Mouse (Mus musculus) ovary, adult 18-20 months (tissue): Measurements from ENCODE around the gene Prss57.

Source experiments
- DNase-seq: peaks from one replicate; pipeline ENCODE4 v3.0.0; 2022; ENCODE audit warnings: low spot score, mixed read lengths

Prss57 gene

DNA sequence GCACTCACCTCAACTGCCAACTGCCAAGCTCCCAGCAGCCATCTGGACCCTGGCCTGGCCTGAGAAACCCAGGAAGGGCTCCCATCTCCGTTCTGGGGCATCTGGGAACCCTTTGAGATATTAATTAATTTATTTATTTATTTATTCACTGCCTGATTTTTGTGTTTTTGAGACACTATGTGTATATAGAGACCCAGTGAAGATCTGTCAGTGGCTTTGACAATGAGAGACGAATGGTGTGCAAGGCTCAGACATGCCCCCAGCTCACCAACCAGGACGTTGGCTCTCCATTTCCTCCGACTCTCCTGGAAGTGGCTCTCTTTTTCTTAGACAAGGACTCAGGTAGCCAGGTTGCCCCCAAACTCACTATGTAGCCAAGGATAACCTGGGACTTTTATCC, at the start of gene Prss57:
Prss57 (minus strand) TSS at position 101 of the 400 bp plus-strand sequence.
- no peak for DNase-seq

DNA sequence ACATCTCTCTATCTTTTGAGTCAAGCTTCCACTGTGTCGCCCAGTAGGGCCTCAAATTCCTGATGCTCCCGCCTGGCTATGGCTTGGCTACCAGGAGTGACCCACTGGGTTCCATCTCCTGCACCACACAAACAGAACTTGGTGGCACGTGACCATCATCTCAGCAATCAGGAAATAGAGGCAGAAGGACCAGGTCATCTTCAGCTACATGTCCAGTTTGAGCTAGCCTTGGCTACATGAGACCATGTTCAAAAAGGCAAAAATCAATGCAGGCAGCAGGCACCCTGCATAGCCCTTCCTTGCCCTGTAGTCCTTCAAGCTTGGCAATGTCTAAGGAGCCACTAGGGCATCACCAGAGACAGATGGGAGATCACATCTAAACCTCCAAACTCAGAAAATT, 49.3 kb upstream of the Prss57 start:
- no peak for DNase-seq

DNA sequence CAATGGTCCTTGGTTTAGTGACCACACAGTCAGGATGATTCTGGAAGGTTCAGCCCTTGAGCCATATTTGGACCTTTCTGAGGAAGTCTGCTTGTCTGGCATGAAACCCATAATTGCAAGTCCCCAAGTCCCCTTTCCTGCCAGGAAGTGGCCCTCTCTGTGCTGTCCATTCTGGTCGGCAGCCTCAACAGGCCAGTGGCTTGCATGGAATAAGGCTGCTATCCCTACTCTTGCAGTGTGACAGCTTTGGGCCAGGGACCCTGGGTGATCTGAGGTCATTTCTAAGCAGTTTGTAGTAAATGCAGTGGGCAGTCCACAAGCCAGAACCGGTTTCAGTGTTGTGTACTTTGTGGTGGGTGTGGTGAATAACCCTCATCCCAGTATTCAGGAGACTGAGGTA, 47.4 kb upstream of the Prss57 start:
- DNase-seq: no peak

DNA sequence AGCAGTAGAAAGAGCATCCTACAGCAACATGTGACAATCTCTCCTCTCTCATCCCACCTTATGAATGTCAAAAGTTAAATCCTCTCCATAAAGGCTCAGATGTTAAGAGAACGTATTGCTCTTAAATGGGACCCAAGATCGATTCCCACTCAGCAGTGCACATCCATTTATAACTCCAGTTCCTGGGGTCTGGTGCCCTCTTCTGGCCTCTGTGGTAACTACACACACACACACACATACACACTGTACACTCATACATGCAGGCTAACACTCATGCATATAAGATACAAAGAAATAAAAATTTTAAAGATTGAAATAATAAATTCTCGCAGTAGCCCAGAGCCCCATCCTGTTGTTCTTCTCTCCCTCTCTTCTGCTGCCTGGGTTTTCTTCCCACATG, 46.2 kb upstream of the Prss57 start:
- no peak for DNase-seq

DNA sequence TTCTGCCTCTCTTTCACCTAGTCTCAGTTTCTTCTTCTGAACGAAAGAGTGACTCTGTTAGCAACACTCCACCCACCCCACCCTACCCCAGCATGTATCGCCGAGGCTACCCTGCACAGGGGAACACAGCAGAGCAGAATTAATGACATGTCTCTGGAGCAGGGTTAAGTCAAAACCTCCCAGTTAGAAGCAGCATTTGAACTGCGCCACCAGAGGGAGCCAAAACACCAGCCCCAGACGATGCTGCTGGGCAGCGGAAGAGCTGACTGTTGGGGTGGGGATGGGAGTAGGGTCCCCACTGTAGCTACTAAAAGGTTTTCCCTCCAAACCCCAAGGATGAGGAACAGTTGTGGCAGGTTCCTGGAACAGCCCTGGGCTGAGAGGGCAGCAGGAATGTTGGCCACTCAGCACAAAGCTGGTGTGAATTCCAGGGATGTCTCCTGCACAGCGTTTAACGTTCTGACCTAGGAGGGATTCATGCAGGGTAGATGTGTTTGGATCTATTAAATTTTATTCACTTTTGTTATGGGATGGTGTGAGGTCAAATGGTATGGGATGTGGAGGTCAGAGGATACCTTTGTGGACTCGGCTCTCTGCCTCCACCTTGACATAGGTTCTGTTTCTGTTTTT, 44.1 kb upstream of the Prss57 start:
- DNase-seq: no peak

DNA sequence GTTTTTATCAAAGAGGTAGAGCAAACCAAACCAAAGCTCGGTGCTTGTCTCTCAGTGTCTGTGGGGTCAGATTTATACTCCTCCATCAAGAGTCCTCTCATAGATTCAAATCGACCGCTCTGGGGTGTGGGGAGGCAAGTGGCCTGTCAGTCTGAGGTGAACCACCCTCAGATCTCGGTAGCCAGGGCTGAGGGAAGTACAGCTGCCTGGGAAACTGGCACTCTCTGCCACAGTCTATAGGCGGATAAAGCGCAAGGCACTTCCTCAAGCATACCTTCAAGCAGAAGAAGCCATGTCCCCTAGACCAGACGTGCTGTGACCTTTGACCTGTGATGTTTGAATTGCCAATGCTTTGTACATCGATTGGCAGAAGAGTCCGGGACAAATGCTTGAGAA, 42.0 kb upstream of the Prss57 start:
- DNase-seq: no peak

DNA sequence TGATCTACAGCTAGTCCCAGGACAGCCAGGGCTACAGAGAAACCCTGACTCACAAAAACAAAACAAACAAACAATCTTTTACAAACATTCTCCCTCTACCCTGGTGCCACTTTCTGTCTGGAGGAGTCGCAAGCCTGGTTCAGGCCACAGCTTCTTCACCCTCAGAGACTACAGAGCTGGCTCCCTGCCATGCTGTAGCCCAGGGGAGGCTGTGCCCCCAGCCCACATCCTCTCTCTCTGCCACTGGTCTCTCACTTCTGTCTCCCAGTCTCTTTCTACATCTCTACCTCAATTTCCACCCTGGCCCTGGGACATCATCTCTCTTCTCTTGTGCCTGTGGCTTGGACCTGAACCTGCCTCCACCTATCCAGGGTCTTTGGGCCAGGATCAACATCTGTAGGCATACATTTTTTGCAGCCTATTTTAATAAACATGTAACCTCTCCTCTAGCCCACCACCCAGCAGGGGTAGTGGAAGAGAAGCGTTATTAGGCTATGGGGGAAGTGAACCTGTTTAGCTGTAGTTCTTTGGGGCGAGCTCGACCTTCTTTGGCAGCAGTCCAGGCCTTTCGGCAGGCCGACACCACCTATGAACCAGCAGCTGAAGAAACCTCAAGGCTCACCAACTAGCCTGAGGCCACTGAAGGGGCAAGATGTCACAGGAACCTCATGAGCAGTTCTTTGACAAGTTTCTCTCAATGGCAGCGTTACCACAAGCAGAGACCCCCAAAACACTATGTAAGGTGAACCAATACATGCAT, 41.4 kb upstream of the Prss57 start:
- no peak for DNase-seq

DNA sequence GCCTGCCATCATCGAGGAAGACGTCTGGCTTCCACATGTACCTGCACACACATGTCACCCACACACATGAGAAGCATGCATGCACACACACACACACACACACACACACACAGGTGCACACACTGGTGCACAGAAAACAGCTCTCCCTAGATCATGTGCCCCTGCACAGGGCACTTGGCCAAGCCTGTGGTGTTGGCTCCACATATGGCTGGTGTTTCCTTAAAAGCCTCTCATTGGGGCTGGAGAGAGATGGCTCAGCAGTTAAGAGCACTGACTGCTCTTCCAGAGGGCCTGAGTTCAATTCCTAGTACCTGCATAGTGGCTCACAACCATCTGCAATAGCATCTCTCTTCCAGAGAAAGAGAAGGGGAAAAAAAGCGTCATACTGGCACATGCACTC, 40.8 kb upstream of the Prss57 start:
- no peak for DNase-seq

DNA sequence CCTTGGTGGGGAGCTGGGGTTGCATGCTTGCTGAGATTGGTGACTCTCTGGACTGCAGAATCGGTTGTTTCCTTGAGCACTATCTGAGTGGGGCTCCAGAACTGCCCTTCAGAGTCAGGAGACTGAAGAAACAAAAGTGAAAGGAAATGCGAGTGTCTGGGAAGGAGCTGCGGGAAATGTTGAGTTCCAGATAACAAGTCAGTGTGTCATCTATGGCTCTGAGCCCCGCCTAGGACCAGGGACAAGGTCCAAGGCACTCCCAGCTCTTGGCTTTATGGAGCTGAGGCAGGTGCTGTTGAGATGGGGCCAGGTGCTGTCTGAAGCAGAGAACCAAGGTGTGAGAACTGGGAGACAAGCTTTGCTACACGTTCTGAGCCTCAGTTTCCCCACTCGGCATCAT, 33.7 kb upstream of the Prss57 start:
- no peak for DNase-seq

DNA sequence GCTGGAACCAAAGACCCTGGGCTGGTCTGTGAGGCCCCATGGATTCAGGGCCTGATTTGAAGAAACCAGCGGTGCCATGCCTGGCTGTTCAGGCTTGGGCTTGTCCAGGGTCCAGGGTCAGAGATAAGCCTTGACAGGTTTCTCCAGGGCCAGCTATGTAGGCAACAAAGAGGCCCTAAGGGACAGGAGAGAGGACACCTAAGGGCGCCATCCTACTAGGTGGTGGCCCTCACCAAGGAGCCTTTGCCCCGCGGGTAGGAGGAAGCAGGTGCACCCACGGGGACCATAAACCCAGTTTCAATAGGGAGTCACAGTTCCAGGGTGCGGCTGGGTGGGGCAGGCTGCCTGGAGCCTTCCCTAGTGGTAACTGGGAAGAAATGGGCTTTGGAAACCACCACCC, 32.2 kb upstream of the Prss57 start:
- DNase-seq: no peak

DNA sequence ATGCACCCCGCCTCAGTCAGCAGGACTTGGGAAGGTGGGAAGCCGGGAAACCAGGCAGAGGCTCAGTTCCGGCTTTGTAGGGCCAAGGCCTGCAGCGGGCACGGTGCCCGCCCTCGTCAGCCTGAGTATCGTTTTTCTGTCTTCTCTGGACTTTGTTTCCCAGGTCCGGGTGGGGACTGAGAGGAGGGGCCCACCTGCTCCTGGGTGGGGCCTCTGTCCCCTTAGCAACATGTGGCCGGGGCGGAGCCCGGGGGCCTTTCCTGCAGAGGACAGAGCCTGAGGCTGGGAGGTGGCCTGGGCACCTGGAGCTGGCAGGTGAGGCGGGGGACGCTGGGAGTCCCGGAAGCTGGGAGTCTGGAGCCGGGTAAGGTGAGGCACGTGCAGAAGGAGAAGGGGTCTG, 31.6 kb upstream of the Prss57 start:
- no peak for DNase-seq

DNA sequence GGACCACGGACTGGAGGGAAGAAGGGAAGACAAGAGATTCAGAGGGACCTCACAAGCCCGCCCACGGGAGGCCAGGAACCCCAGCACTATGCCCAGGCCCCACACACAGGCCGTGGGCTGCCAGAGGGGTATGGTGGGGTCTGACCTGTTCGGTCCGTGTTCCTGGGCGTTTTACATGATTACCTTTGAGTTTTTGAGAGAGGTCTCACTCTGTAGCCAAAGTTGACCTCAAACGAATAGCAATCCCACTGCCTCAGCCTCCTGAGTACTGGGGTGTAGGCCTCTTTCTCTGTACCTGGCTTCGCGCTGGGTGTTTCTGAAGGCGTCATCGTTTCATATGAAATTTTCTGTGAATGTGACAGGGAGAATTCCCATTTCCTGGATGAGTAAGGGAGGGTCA, 31.0 kb upstream of the Prss57 start:
- DNase-seq: no peak

DNA sequence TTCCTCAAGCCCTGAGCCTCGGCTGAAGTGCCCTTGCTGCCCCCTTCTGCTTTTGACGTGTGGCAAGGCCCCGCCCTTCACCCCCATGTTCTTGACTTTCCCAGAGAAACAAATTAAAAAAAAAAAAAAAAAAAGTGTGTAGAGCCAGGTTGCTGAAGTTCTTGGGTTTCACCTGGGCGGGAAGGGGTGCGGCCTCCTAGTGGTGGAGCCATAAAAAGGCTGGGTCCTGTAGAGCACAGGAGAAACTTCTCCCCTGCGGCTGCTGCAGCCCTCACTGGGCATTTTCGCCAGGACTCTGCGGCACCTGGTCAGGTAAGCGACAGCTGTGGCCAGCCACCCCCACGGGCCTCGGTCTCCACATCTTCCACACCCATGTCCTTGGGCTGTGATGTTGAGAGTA, 30.0 kb upstream of the Prss57 start, which contains the start of gene Misp:
Misp (plus strand) TSS at position 208 of the 400 bp plus-strand sequence.
- no peak for DNase-seq

DNA sequence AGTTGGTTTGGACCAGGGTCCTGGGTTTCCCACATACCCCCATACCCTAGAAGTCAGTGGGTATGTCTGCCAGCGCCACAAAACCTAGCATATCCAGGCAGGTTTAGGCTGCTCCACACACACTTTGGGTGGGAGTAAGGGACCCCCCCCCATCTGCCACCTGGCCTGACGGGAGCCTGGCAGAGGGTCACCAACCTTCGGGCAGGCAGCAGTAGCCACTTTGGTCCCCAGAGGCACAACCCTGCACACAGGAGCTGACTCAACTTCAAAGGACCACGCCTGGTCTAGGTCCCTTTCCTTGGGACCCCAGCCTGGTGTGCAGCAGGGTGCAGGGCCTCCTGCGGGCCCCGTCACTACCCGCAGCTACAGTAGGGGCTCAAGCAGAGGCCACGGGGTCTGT, 29.5 kb upstream of the Prss57 start:
- no peak for DNase-seq

DNA sequence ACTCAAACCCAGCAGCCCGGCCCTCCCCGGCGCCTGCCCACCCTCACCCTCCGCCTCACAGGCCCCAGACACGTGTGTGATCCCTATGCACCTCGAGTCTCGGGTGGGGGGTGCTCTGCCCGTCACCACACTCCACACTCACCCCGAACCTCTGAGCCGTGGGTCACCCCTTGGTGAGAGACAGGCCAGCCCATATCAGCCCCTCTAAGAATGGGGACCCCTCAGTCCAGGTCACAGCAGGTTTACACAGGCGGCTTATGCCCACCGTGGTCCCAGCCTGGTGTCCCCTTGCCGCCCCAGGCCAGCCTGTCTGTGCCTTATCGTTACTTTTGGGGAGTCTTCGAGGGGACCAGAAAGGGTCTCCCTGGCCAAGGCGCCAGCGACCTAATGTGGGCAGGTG, 28.8 kb upstream of the Prss57 start:
- no peak for DNase-seq

DNA sequence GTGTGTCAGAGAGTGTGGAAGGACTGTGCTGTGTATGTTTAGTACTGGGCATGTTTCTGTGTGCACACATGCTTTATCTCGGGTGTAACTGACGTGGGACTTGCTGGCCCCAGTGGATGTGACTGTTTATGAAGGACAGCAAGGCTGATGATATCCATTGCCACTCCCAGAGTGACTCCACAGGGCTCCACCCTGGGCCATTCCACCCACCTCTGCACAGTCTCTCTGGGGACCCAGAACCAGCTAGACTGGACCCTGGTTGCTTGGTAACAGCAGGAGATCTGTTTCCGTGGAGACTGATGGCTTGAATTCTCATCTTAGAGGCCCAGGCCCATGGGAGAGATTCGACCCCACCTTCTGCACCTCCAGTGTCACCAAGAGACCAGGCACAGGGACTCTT, 27.5 kb upstream of the Prss57 start:
- no peak for DNase-seq

DNA sequence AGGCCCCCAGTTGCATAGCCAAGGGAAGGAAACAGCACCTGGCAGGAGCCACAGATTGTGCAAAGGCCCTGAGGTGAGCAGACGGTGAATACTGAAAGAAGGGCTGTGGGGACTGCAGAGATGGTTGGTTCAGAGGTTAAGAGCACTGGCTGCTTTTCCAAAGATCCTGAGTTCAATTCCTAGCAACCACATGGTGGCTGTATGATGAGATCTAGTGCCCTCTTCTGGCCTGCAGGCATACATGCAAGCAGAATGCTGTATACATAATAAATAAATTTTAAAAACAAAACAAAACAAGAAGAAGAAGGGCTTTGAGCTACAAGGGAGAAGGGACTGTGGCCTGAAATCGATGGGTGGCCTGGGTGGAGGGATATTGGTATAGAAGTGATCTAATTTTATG, 26.4 kb upstream of the Prss57 start:
- DNase-seq: no peak

DNA sequence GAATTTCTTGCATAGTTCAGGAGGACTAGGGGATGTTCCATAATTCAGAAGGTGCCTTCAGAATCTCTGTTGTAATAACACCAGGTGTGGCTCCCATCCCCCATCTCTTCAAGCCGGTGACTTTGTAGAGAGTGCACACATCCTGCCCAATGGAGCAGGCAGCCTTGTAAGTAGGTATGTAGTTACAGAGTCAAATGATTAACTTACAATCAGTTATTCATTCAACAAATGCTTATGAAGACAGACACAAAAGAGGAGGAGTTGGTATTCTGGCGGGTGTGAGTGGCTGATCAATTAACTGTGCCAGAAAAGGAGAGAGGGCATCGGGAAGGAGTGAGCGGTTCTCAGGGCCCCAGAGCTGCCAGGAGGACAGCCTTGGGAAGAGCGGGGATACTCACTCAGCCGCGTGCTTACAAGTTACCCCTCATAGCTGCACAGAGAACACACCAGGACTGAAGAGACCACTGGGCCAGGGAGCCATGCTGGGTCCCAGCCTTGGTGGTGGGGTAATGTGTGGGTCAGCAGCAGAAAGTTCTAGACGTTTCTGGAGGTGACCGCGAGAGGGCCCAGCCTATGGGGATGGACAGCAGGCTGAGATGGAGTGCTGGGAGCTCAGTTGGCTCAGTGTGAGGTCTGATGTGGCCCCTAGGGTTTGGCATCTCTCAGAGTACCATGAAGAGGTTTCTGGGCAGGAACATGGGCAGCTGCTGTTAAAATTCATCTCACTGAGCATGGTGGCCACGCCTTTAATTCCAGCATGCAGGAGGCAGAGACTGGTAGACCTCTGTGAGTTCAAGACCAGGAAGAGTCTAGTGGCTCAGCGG, 25.1 kb upstream of the Prss57 start:
- no peak for DNase-seq

DNA sequence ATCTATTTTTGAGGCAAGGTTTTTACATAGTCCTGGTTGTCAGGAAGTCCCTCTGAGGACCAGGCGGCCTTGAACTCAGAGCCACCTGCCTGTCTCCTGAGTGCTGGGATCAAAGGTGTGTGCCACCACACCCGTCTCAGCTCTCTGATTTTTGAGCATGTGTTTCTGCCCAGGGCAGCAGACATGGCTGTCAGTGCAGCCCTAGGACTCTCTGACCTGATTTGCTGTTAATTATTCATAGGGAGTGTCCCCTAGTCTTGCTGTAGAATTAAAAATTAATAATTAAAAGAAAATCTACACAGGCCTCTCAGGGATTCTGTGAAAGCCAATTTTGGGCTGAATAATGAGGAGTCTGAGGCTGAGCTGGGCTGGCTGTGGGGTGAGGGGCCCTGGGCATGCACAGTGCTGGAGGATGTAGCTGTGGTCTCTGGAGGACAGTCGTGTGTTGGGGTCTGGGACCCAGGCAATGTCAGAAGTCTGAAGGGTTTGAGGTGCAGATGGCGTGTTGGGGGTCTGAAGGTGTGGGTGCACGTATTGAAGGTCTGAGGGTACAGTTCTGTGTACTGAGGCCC, 23.6 kb upstream of the Prss57 start:
- no peak for DNase-seq

DNA sequence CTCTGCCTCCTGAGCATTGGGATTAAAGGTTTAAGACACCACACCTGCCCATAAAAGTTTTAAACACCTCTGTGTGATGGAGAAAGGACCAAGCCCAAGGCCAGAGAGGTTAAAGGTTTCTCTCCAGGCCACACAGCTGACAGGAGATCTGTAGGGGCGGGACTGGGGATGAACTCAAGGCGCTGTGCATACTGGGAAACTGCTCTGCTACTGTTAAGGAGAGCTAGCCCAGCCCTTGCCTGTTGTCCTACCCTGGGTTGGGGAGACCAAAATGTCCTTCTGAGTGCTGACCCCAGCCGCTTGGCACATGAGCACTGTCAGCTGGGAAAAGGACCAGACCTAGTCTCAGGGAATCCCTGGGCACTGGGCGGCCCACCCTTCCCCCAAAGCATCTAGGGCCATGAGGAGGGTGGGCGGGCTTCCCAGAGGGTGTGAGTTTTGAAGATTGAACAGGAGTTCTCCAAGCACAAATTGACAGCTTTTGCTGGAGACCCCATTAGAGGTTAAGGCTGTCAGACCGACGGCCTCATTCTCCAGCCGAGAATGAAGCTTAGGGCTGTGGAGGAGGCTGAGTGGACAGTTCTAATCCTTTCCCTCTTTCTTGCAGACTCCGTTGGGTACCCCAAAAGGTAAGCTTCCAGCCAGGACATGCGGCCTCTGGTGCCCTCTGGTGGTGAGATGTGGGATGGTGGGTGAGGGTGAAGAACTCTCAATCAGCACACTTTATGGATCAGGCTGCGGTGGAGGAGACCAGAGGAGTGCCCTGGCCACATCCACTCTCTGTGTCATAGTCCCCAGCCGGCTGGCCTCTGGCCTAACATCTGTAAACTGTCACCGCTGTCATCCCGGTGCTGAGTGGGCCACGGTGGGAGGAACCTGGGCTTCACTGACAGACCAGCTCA, 21.2 kb upstream of the Prss57 start:
- DNase-seq: no peak

DNA sequence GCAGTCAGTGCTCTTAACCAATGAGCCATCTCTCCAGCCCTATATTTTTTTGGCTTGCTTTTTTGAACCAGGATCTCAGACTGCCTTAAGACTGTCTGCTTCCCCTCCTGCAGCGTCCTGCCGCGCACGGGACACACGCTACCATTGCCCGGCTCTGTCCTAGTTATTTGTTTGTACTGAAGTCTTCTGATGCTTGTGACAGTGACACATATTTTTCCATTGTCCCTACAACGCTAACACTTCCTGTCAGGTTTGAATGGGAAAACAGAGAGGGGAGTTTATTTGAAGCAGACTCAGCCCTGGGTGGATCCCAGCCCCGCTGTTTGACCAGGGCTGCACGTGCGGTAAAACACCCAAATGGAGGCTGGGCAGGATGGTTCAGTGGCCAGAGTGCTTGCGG, 18.0 kb upstream of the Prss57 start:
- DNase-seq: no peak

DNA sequence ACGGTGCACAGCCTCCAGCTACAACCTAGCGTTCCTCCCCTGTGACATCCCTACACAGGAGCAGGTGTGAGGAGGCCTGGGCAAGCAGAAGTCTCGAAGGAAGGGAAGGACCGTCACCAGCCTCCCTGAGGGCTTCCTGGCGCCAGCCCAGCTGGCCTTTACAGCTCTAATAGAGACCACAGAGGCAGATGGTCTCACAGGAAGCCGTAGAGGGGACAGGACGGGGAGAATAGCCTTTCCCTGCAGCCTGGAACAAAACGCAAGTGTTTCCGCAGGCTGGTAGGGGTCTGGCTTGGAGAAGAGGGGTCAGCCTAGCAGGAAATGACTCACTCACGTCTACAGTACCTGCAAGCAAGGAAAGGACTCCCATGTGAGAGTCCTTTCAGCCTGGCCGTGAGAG, 17.1 kb upstream of the Prss57 start:
- no peak for DNase-seq
